Mouse (Mus musculus): ENCODE measurements around the gene Pla2g5.

DNA sequence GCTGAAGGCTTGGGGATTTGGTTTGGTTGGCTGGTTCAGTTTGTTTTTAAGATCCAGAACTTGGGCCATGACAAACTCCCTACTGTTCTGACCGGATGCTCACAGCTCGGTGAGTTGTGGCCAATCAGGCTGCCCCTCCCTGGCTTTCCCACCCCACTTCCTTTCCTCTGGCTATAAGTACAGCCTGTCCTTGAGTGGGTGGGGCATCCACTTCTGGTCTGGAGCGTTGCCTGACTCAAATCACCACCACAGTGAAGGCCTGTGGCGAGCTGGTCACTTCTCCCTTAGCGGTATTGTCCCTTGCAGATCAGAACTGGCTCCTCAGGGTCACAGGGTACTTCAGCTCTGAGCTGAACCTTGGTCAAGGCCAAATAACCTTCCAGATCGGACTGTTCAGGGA lies 45.5 kb downstream of the Pla2g5 start:
- no peak for TF ChIP-seq CTCF (IDR thresholded peaks at IDR 0.05; ENCODE audit: borderline replicate concordance, extremely low read depth, insufficient read depth, insufficient read length)
- no peak for TF ChIP-seq POLR2A (IDR thresholded peaks at IDR 0.05; ENCODE audit: borderline replicate concordance, extremely low read depth, insufficient read depth, insufficient read length, poor library complexity, severe bottlenecking)
